Mouse (Mus musculus): ENCODE measurements around the gene L1td1. TPM values are rescaled to one million over a fixed set of nuclear protein-coding genes. Genes with fewer than 3 reads are reported as not detected.
"Not testable (repeated sequence)": the region's sequence is repeated elsewhere in the genome, so short reads cannot be mapped to it uniquely, and the experiment has no call there.

L1td1 gene
- total RNA-seq, 2 experiments from 2014 or later = not detected

GRCm38 (mm10) chr4:98717735-98718546 is 8.6 kb upstream of the L1td1 start:
- Histone ChIP-seq H3K4me3 (no peak overlapping the region), H3K27ac (no peak overlapping the region)
- intact Hi-C loops (cut with DNase I) = no loop called here
- no peak for DNase-seq
- TF ChIP-seq CTCF (IDR thresholded peaks at IDR 0.05) = no peak

DNA sequence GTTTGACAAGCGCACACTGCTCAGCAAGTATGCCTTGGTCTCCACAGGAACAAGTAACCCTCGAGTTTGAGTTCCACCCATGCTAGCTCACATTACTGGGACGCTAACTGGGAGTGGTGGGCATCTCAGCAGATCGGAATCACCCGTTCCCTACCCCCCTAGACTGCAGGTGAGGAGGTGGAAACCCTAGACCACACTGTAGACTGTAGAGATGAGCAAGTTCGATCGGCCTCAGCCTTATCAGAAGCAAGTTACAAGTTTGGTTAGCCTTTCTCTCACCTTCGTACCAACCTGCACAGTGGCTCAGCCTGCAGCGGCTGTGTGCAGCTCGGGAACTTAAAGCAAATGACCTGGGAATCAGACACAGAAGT is 8.0 kb upstream of the L1td1 start:
- TF ChIP-seq CTCF (IDR thresholded peaks at IDR 0.05) = no peak
- intact Hi-C loops (cut with DNase I) = no loop called here
- DNase-seq = no peak
- Histone ChIP-seq H3K4me3 (no peak overlapping the region), H3K27ac (no peak overlapping the region)

GRCm38 (mm10) chr4:98722454-98722853 is 4.1 kb upstream of the L1td1 start:
- DNase-seq = peak; percentile 71
- H3K27ac ChIP-seq = no peak overlapping the region
- peak; percentile 78 for TF ChIP-seq CTCF (IDR thresholded peaks at IDR 0.05)
- H3K4me3 ChIP-seq = no peak overlapping the region
- intact Hi-C loops (cut with DNase I) = loop anchor here (2.0 to 5.0 kb wide), 2 partner anchors 165 to 464 kb away; no protein-coding TSS in a partner anchor

DNA sequence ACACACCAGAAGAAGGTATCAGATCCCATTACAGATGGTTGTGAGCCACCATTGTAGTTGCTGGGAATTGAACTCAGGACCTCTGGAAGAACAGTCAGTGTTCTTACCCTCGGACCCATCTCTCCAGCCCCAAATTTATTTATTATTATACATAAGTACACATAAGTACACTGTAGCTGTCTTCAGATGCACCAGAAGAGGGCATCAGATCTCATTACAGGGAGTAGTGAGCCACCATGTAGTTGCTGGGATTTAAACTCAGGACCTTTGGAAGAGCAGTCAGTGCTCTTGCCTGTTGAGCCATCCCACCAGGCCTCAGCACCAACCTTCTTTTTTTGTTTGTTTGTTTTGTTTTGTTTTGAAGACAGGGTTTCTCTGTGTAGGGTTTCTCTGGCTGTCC is 1.9 kb upstream of the L1td1 start:
- not testable (repeated sequence) for H3K27ac ChIP-seq, H3K4me3 ChIP-seq, DNase-seq
- intact Hi-C loops (cut with DNase I) = loop anchor here (5.0 kb wide), 1 partner anchor 163 kb away; no protein-coding TSS in a partner anchor
- peak; percentile 10; the same call in 1 of the 2 replicates for TF ChIP-seq CTCF (IDR thresholded peaks at IDR 0.05)

DNA sequence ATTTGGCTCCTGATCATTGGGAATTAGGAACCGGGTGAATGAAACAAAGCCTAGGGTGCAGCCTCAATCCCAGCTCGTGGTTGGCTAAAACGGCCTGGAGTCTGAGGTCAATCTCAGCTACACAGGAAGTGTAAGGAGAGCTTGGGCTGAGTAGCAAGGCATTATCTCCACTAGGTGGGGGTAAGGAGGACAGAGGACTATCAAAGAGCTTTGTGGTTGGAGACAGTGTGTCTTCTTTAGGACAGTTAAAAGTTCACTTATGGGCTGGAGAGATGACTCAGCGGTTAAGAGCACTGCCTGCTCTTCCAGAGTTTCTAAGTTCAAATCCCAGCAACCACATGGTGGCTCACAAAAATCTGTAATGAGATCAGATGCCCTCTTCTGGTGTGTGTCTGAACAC is 1.1 kb upstream of the L1td1 start:
- TF ChIP-seq CTCF (IDR thresholded peaks at IDR 0.05) = peak; percentile 23; the same call in 1 of the 2 replicates
- intact Hi-C loops (cut with DNase I) = no loop called here
- Histone ChIP-seq H3K27ac (no peak overlapping the region), H3K4me3 (no peak overlapping the region)
- no peak for DNase-seq

- H3K27ac ChIP-seq = no peak overlapping the region
- TF ChIP-seq CTCF (IDR thresholded peaks at IDR 0.05) = no peak
- intact Hi-C loops (cut with DNase I) = no loop called here
- H3K4me3 ChIP-seq = peak overlapping the region; percentile 13; the same call in 1 of the 2 replicates
- no peak for DNase-seq
These were observed 893 bp downstream of the L1td1 start for GRCm38 (mm10) chr4:98727295-98727958.

- intact Hi-C loops (cut with DNase I) = no loop called here
- Histone ChIP-seq H3K27ac (no peak overlapping the region), H3K4me3 (no peak overlapping the region)
- DNase-seq = no peak
- no peak for TF ChIP-seq CTCF (IDR thresholded peaks at IDR 0.05)
These were observed 1.4 kb downstream of the L1td1 start for GRCm38 (mm10) chr4:98727959-98728347.

- intact Hi-C loops (cut with DNase I) = no loop called here
- Histone ChIP-seq H3K27ac (no peak overlapping the region), H3K4me3 (no peak overlapping the region)
- no peak for DNase-seq
- TF ChIP-seq CTCF (IDR thresholded peaks at IDR 0.05) = no peak
These were observed 2.2 kb downstream of the L1td1 start for GRCm38 (mm10) chr4:98728716-98729115.

GRCm38 (mm10) chr4:98733660-98734059 is 7.1 kb downstream of the L1td1 start:
- Histone ChIP-seq H3K27ac (no peak overlapping the region), H3K4me3 (no peak overlapping the region)
- no peak for TF ChIP-seq CTCF (IDR thresholded peaks at IDR 0.05)
- no peak for DNase-seq
- intact Hi-C loops (cut with DNase I) = no loop called here

GRCm38 (mm10) chr4:98739753-98740152 is 13.2 kb downstream of the L1td1 start:
- H3K4me3 ChIP-seq = no peak overlapping the region
- H3K27ac ChIP-seq = no peak overlapping the region
- TF ChIP-seq CTCF (IDR thresholded peaks at IDR 0.05) = peak; percentile 71
- no peak for DNase-seq
- intact Hi-C loops (cut with DNase I) = loop anchor here (2.0 kb wide), 1 partner anchor 147 kb away; no protein-coding TSS in a partner anchor

DNA sequence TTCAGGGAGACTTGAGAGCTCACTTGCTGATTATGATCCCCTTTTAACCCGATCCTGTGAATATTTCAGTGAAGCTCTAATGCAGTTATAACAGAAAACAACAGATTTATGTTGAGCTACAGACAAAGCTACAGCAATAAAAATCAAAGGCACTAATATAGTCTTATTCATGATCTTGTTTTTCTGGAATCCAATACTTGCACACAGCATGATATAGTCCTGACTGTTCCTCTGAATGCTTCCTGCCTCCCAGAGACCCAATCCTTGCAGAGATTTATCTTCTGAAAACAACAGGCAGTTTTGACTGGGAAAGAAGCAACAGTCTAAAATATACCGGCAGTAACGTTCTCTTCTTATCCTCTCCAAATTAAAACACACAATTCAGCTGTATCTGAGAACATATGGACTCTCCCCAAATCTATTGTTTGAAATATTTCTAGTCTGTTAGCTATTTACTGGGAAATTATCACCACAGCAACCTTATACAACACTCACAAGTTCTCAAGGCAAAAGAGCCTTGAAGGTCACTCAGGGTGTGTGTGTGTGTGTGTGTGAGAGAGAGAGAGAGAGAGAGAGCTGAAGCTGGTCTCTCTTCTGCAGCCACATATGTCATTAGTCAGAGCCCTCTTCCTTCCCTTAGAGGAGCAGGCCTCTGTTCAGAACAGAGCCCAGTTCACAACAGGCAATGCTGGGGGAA is 16.8 kb downstream of the L1td1 start:
- DNase-seq = no peak
- H3K4me3 ChIP-seq = no peak overlapping the region
- H3K27ac ChIP-seq = no peak overlapping the region
- intact Hi-C loops (cut with DNase I) = no loop called here
- no peak for TF ChIP-seq CTCF (IDR thresholded peaks at IDR 0.05)

DNA sequence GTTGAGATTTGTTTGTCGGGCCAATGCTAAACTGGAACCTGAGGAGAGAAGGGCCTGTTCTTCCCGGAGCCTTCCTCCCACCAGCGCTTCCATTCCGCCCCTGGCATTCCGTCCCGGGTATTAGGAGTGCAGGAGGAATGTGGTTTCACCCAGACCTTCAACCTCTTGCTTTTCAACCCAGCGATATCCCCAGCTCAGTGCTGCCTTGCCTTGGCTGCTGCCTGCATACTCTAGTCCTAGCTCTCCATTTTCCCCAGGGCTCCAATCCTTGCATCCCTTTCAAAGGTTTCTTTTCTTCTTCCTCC is 17.3 kb downstream of the L1td1 start:
- DNase-seq = no peak
- TF ChIP-seq CTCF (IDR thresholded peaks at IDR 0.05) = no peak
- H3K27ac ChIP-seq = no peak overlapping the region
- H3K4me3 ChIP-seq = no peak overlapping the region
- intact Hi-C loops (cut with DNase I) = no loop called here

DNA sequence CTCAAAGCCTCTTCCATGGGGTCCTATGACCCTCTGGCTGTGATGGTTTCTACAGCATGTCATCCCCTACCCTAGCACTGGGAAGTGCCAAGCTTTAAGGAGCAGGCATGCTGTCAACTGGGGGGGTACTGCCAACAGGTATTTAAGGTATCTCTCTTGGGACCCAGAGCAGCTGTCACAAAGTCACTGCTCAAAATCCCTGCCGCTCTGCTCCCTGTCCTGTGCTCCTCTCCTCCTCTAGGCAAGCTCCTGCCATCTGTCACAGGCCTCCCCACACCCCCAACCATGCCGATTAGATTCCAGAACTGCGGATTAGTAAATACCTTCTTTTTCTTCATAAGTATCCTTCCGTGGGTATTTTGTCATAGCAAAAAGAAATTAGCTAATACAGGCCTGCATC is 27.9 kb downstream of the L1td1 start:
- intact Hi-C loops (cut with DNase I) = no loop called here

More for the DNA sequence above, 27.9 kb downstream of the L1td1 start:
- Histone ChIP-seq H3K4me3 (no peak overlapping the region), H3K27ac (no peak overlapping the region)
- TF ChIP-seq CTCF (IDR thresholded peaks at IDR 0.05) = no peak
- DNase-seq = no peak
